Mouse (Mus musculus) olfactory bulb, adult 2 months (tissue): ENCODE data around the gene Spink4. TPM values are rescaled to one million over a fixed set of nuclear protein-coding genes. Genes with fewer than 3 reads are reported as not detected.

ENCODE experiments used
- H3K27ac ChIP-seq: fragments of 200-500 bp; 2 replicates; pipeline ENCODE4 v1.5.1; 2012; ENCODE audit warnings: low read depth, low read length; ENCODE audit not compliant: insufficient read depth
- H3K4me1 ChIP-seq: fragments of 200-500 bp; 2 replicates; pipeline ENCODE4 v1.6.1; 2012; ENCODE audit warnings: low read length; ENCODE audit not compliant: control insufficient read depth, insufficient read depth
- H3K4me3 ChIP-seq: fragments of 200-500 bp; 2 replicates; pipeline ENCODE4 v1.5.1; 2012; ENCODE audit warnings: mild to moderate bottlenecking, low read depth, low read length, moderate library complexity; ENCODE audit not compliant: insufficient read depth
- CTCF ChIP-seq: fragments of 200-500 bp; IDR thresholded peaks from 2 replicates; pipeline ENCODE4 v1.5.1; 2012; ENCODE audit warnings: low read depth, mild to moderate bottlenecking, low read length, moderate library complexity; ENCODE audit not compliant: insufficient read depth
- POLR2A ChIP-seq: fragments of 200-500 bp; IDR thresholded peaks from 2 replicates; pipeline ENCODE4 v1.6.1; 2012; ENCODE audit warnings: mild to moderate bottlenecking, low read depth, low read length, moderate library complexity; ENCODE audit not compliant: insufficient read depth
- WGBS: fragments of 180-500 bp; shearing (Covaris S2); methylation state at CpG from one replicate; pipeline ENCODE4 v1.1.7; 2018; 5-methylcytosine and 5-hydroxymethylcytosine counted together
- polyA plus RNA-seq: library from polyadenylated mRNA; stranded (reverse); fragments of >200 nt; gene quantifications from 2 replicates; pipeline ENCODE4 v1.2.4, GENCODE M21; 2012; ENCODE audit warnings: low replicate concordance; ENCODE audit not compliant: missing spikeins, insufficient read depth, insufficient read length

Gene Spink4
- polyA plus RNA-seq = not detected in 2 replicates

DNA sequence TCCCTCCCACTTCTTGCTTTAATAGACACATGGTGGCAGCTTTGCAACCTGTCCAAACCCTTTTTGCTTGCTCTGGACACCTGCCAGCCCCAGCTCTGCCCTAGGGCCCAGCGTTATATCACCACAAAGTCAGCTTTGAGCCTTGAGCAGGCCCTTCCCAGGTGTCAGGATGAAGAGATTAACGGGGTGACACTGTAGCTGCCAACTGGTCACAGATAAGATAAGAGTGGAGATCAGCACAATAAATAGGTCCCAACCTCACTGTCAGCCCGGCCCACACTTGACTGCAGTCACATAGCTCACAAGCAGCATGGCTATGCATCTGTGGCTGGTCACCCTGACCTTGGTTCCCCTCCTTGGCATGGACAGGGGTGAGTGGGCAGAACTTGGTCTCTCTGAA lies at the start of gene Spink4:
Spink4 (plus strand) TSS at position 268 of the 400 bp plus-strand sequence.
- Histone ChIP-seq H3K4me1 (no peaks in the 10 kb centered on the region), H3K4me3 (no peak within 1 kb of the TSS), H3K27ac (no peak within 1 kb of the TSS)
- WGBS = 77% methylated on average over 3 of the region's 3 CpGs
- no peak for TF ChIP-seq POLR2A
- TF ChIP-seq CTCF = no peak

GRCm38 (mm10) chr4:40870206-40870605 lies 49.6 kb upstream of the Spink4 start:
- Histone ChIP-seq H3K4me1 (peaks cover 6% of the 10 kb centered on the region; the same call in 1 of the 2 replicates), H3K4me3 (no peak overlapping the region), H3K27ac (no peak overlapping the region)
- TF ChIP-seq POLR2A (no peak), CTCF (no peak)
- 96% methylated on average over 4 of the region's 4 CpGs for WGBS

DNA sequence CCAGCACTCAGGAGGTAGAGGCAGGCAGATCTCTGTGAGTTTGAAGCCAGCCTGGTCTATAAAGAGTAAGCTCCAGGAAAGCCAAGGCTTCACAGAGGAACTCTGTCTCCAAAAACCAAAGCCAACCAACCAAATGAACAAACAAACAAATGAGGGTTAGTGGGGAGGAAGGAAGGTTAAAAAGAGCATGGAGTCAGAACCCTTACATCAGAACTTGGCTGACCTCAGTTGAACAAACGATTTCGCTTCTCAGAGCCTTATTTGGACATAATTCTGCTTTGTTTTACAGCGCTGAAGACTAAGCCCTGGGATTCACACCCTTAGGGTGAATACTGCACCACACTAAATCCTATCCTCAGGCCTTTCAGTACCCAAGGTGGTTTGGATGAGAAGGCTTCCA lies 47.7 kb upstream of the Spink4 start:
- no peak for TF ChIP-seq POLR2A
- no peak for TF ChIP-seq CTCF
- 91% methylated on average over 3 of the region's 3 CpGs for WGBS
- Histone ChIP-seq H3K4me3 (no peak overlapping the region), H3K27ac (no peak overlapping the region), H3K4me1 (peaks cover 9% of the 10 kb centered on the region)

DNA sequence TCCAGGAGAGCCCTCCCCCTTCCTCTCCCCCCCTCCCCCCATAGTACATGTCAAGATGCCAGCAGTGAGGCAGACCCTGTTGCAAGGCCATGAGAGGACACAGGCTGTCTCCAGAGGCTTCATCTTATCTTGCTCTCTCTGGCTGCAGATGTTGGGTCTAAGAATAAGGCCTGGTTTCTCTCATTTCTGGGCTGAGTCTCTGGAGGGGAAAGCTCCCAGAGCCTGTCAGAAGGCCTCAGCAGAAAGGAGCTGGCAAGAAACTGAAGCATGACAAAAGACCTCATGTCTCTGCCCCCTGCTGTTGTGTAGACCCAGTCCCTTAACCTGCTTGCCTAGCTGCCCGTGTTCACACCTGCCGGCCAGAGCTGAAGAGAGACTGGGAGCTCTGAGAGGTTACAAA lies 46.5 kb upstream of the Spink4 start:
- no peak overlapping the region for H3K27ac ChIP-seq
- H3K4me3 ChIP-seq = no peak overlapping the region
- 87% methylated on average over 2 of the region's 2 CpGs for WGBS
- H3K4me1 ChIP-seq = peaks cover 13% of the 10 kb centered on the region
- TF ChIP-seq POLR2A = no peak
- TF ChIP-seq CTCF = no peak

DNA sequence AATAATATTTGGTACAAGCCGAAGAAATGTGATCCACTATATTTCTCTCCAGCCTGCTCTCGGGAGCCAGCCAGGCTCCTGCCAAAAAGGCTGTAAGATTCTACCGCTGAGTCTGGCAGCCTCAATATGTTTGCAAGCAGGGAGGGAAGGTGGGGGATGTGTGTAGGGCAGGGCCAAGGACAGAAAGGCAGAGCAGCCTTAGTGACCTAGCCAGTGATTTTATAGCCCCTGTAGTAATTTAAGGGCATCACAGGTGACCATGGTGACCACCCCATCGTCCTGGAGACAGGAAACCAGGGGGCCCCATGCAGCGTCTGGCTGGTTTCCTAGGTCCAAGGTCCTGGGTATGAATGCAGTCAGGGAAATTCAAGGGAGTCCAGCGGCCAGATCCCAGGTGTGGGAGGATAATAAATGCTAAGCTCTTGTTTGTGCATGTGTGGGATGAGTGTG lies 45.7 kb upstream of the Spink4 start:
- H3K4me1 ChIP-seq = peaks cover 13% of the 10 kb centered on the region
- WGBS = 46% methylated on average over 6 of the region's 6 CpGs
- H3K27ac ChIP-seq = no peak overlapping the region
- no peak overlapping the region for H3K4me3 ChIP-seq
- TF ChIP-seq POLR2A = no peak
- TF ChIP-seq CTCF = no peak

DNA sequence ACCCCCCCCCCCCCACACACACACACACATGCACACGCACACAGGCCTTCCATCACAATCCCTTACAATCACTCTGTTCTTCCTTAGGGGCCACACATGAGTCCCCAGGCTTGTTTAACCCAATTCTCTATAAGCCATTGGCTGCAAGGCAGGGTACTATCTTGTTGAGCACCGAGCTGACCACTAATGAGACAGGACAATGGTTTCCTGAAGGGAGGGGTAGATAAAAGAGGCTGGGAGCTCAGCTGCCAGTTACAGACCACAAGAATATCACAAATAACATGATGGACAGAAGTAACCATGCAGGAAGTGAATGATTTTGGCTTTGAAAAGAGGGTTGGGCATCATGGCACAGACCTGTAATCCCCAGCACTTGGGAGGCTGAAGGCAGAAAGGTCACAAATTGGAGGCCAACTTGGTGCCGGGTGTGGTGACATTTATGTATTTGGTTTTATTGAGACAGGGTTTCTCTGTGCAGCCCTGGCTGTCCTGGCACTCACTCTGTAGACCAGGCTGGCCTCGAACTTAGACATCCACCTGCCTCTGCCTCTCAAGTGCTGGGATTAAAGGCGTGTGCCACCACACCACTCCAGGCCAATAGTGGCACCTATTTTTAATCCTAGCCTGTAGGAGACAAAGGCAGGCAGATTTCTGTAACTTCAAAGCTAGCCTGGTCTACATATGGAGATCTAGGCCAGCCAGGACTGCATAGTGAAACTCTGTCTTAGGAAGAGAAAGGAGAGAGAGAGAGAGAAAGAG lies 44.9 kb upstream of the Spink4 start:
- 89% methylated on average over 5 of the region's 5 CpGs for WGBS
- TF ChIP-seq CTCF = no peak
- no peak for TF ChIP-seq POLR2A
- H3K4me3 ChIP-seq = no peak overlapping the region
- H3K27ac ChIP-seq = no peak overlapping the region
- H3K4me1 ChIP-seq = peaks cover 13% of the 10 kb centered on the region

DNA sequence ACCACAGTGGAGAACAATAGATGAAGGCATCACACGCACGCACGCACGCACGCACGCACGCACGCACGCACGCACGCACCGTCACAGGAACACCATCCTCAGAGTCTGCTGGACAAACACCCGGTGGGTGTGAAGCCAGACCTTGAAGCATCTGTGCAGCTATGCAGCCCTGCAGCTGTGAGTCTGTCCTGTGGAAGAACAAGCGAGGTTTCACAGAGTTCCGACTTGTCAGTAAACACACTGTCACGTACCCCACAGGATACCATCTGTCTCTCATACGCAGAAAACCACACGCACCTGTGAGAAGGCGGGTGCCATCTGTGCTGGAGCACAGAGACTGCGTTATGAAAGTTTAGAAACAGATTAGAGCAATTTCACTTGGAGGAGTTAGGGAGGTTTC lies 44.0 kb upstream of the Spink4 start:
- peaks cover 13% of the 10 kb centered on the region for H3K4me1 ChIP-seq
- TF ChIP-seq POLR2A (no peak), CTCF (no peak)
- no peak overlapping the region for H3K27ac ChIP-seq
- no peak overlapping the region for H3K4me3 ChIP-seq
- WGBS = 85% methylated on average over 20 of the region's 20 CpGs

DNA sequence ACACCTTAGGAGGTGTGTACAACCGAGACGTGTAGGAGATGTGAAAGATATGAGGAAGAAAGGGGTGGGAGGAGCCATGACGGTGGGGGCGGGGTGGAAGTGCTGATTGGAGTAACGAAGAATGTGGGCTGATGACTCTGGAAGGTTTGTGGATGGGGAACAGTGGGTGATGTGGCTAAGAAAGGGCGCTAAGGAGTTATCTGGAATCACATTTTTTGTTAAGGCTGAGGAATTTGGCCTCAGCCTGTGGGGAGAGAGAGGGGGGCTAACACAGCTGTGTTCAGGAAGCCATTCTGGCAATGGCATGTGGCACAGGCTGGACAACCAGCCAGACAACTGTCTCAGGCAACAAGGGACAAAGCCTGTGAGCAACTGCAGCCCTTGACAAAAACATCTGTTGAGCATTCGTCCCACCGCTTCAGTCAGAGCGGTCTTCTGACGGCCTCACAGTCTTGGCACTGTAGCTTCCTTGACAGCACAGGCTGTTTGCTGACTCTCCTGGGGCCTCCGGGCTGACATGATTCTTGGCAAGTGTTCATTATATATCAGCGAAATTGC lies 43.0 kb upstream of the Spink4 start:
- H3K4me3 ChIP-seq = no peak overlapping the region
- H3K27ac ChIP-seq = no peak overlapping the region
- WGBS = 38% methylated on average over 12 of the region's 12 CpGs
- peaks cover 13% of the 10 kb centered on the region for H3K4me1 ChIP-seq
- TF ChIP-seq POLR2A (no peak), CTCF (no peak)

DNA sequence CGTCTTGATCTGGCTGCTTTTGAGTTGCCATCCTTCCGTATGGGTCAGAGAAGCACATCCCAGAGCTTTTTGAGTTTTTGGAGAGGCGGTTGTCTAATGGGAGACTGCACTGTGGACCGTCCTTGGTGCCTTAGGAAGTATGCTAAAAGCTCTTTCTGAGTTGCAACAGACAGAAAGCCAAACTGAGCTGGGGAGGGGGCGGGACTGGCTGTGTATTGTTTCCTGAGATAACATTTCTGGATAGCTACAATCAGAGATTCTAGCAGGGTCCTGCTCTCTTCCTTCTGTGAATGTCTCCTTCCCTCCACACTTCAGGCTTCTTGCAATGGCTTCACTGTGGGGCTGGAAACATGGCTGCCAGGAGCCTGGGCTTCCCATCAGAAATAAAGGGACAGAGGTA lies 42.3 kb upstream of the Spink4 start:
- 82% methylated on average over 5 of the region's 5 CpGs for WGBS
- Histone ChIP-seq H3K4me1 (peaks cover 13% of the 10 kb centered on the region), H3K27ac (no peak overlapping the region), H3K4me3 (no peak overlapping the region)
- no peak for TF ChIP-seq POLR2A
- no peak for TF ChIP-seq CTCF
